Mouse (Mus musculus): ENCODE data around the gene Dnal4.

GRCm38 (mm10) chr15:79728731-79729388 is 48.8 kb downstream of the Dnal4 start:
- TF ChIP-seq EP300 (IDR thresholded peaks at IDR 0.05; ENCODE audit: low read depth) (no peak), CTCF (IDR thresholded peaks at IDR 0.05; ENCODE audit: low read depth) (no peak)
